Mouse (Mus musculus): Measurements from ENCODE around the gene Edem3.

GRCm38 (mm10) chr1:151726358-151726757, 28.8 kb upstream of the Edem3 start:
- no peak for TF ChIP-seq CTCF (IDR thresholded peaks at IDR 0.05; ENCODE audit: low read depth)
- no peak for TF ChIP-seq EP300 (IDR thresholded peaks at IDR 0.05; ENCODE audit: low read depth)

Measured in heart, postnatal 0 days (tissue).